Mouse (Mus musculus) activated CD4-positive, CD25-positive, alpha-beta regulatory T cell, adult 4 months (primary cell): ENCODE data around the gene Clnk. TPM values are rescaled to one million over a fixed set of nuclear protein-coding genes. Genes with fewer than 3 reads are reported as not detected.
A peak's percentile ranks its signal among the peaks of the same experiment; 100 is the strongest.

Experiments used
- ATAC-seq: one replicate; pipeline ENCODE4 v1.8.0; 2017
- polyA plus RNA-seq, 2 experiments: library from polyadenylated mRNA; unstranded; fragments of 100-300 nt; shearing (Covaris generic); gene quantifications; one replicate each; pipeline ENCODE4 v1.2.1; 2017

Gene Clnk
- polyA plus RNA-seq, 2 experiments from 2014 or later: not detected

GRCm38 (mm10) chr5:38850171-38850570, 26.4 kb downstream of the Clnk start:
- ATAC-seq: no peak

GRCm38 (mm10) chr5:38845529-38845928, 31.1 kb downstream of the Clnk start:
- ATAC-seq: no peak

GRCm38 (mm10) chr5:38844312-38844711, 32.3 kb downstream of the Clnk start:
- ATAC-seq: peak; percentile 71

- no peak for ATAC-seq
Measured at GRCm38 (mm10) chr5:38839981-38840380, 36.6 kb downstream of the Clnk start.

- ATAC-seq: no peak
Measured at GRCm38 (mm10) chr5:38827310-38827709, 49.3 kb downstream of the Clnk start.

GRCm38 (mm10) chr5:38826586-38826985, 50.0 kb downstream of the Clnk start:
- ATAC-seq: no peak

GRCm38 (mm10) chr5:38824132-38824965, 52.3 kb downstream of the Clnk start:
- ATAC-seq: no peak

GRCm38 (mm10) chr5:38813391-38814109, 63.1 kb downstream of the Clnk start:
- ATAC-seq: no peak

- no peak for ATAC-seq
Measured at GRCm38 (mm10) chr5:38812916-38813315, 63.7 kb downstream of the Clnk start.

GRCm38 (mm10) chr5:38812386-38812785, 64.2 kb downstream of the Clnk start:
- no peak for ATAC-seq

GRCm38 (mm10) chr5:38798910-38799309, 77.7 kb downstream of the Clnk start:
- no peak for ATAC-seq

- ATAC-seq: no peak
Measured at GRCm38 (mm10) chr5:38795139-38795538, 81.5 kb downstream of the Clnk start.

- no peak for ATAC-seq
Measured at GRCm38 (mm10) chr5:38791116-38791515, 85.5 kb downstream of the Clnk start.

GRCm38 (mm10) chr5:38788820-38789219, 87.8 kb downstream of the Clnk start:
- ATAC-seq: no peak

GRCm38 (mm10) chr5:38787851-38788520, 88.6 kb downstream of the Clnk start:
- ATAC-seq: no peak

- ATAC-seq: no peak
Measured at GRCm38 (mm10) chr5:38786126-38786525, 90.5 kb downstream of the Clnk start.

GRCm38 (mm10) chr5:38785686-38786085, 90.9 kb downstream of the Clnk start:
- ATAC-seq: no peak

GRCm38 (mm10) chr5:38781813-38782212, 94.8 kb downstream of the Clnk start:
- ATAC-seq: peak; percentile 23

GRCm38 (mm10) chr5:38780631-38781030, 96.0 kb downstream of the Clnk start:
- no peak for ATAC-seq

- ATAC-seq: no peak
Measured at GRCm38 (mm10) chr5:38780045-38780444, 96.6 kb downstream of the Clnk start.

GRCm38 (mm10) chr5:38775500-38775899, 101.1 kb downstream of the Clnk start:
- ATAC-seq: no peak

- no peak for ATAC-seq
Measured at GRCm38 (mm10) chr5:38754950-38755349, 121.7 kb downstream of the Clnk start.

GRCm38 (mm10) chr5:38752749-38753148, 123.9 kb downstream of the Clnk start:
- no peak for ATAC-seq
